7 mouse cellular contexts compared by ENCODE assay signal in genomic region chr3:90465081-90465685, GRCm38 (mm10). TPM values are rescaled to one million over a fixed set of nuclear protein-coding genes. Genes with fewer than 3 reads are reported as not detected.
DNase-seq lines count a peak whose midpoint lies in the region; ATAC-seq and TF ChIP-seq lines count a peak whose summit lies in the region.

No protein-coding gene starts in this region.

- TF ChIP-seq POLR2A in ES-Bruce4 (IDR thresholded peaks at IDR 0.05; ENCODE audit: insufficient read depth, low read length): no peak
- no peak for TF ChIP-seq POLR2A in lung, adult 2 months (IDR thresholded peaks at IDR 0.05; ENCODE audit: borderline replicate concordance, extremely low read depth, low read depth, low read length)

- H3K9me3 ChIP-seq in ES-Bruce4 (replicated peaks; ENCODE audit: control insufficient read depth, insufficient read depth, low read length, poor library complexity, severe bottlenecking): no peaks in the 10 kb centered on the region
- no peaks in the 10 kb centered on the region for H3K9me3 ChIP-seq in forebrain, embryonic 10.5 days
- no peaks in the 10 kb centered on the region for H3K9me3 ChIP-seq in hindbrain, postnatal 0 days (ENCODE audit: low read length)
- no peaks in the 10 kb centered on the region for H3K9me3 ChIP-seq in neural tube, embryonic 15.5 days (replicated peaks)

- no peak for TF ChIP-seq CTCF in ES-Bruce4 (IDR thresholded peaks at IDR 0.05; ENCODE audit: low read depth, low read length)
- TF ChIP-seq CTCF in hindbrain, postnatal 0 days (IDR thresholded peaks at IDR 0.05; ENCODE audit: low read depth): no peak
- TF ChIP-seq CTCF in lung, adult 2 months (IDR thresholded peaks at IDR 0.05; ENCODE audit: insufficient read depth, low read length): no peak

- ATAC-seq in hindbrain, postnatal 0 days: peak; percentile 52
- peak; percentile 51 for ATAC-seq in neural tube, embryonic 15.5 days (ENCODE audit: low FRiP score)

- H3K36me3 ChIP-seq in ES-Bruce4 (ENCODE audit: control insufficient read depth, insufficient read depth, low read length, poor library complexity, severe bottlenecking): no peaks in the 10 kb centered on the region
- H3K36me3 ChIP-seq in forebrain, embryonic 10.5 days (replicated peaks): no peaks in the 10 kb centered on the region
- H3K36me3 ChIP-seq in hindbrain, postnatal 0 days (ENCODE audit: insufficient read depth, low read length): no peaks in the 10 kb centered on the region
- no peaks in the 10 kb centered on the region for H3K36me3 ChIP-seq in neural tube, embryonic 15.5 days

- H3K27ac ChIP-seq in ES-Bruce4 (ENCODE audit: insufficient read depth, low read length): no peak overlapping the region
- peak overlapping the region; percentile 51; the same call in 1 of the 2 replicates for H3K27ac ChIP-seq in forebrain, embryonic 10.5 days
- no peak overlapping the region for H3K27ac ChIP-seq in hindbrain, postnatal 0 days
- no peak overlapping the region for H3K27ac ChIP-seq in neural tube, embryonic 15.5 days (replicated peaks)

- peak overlapping the region; percentile 23 for H3K9ac ChIP-seq in ES-Bruce4 (ENCODE audit: low read depth, poor library complexity, severe bottlenecking)
- H3K9ac ChIP-seq in hindbrain, postnatal 0 days (replicated peaks; ENCODE audit: low read length): peak overlapping the region; percentile 49
- peak overlapping the region; percentile 55 for H3K9ac ChIP-seq in neural tube, embryonic 15.5 days (replicated peaks)

- no peak for TF ChIP-seq EP300 in ES-Bruce4 (IDR thresholded peaks at IDR 0.05; ENCODE audit: insufficient read depth, low read depth, low read length)

- H3K4me2 ChIP-seq in hindbrain, postnatal 0 days (ENCODE audit: low read depth, low read length): peak overlapping the region; percentile 96
- H3K4me2 ChIP-seq in neural tube, embryonic 15.5 days: peak overlapping the region; percentile 96

- H3K4me3 ChIP-seq in ES-Bruce4 (ENCODE audit: low read depth, low read length): peak overlapping the region; percentile 81
- H3K4me3 ChIP-seq in forebrain, embryonic 10.5 days: peak overlapping the region; percentile 51
- H3K4me3 ChIP-seq in hindbrain, postnatal 0 days (ENCODE audit: low read length): peak overlapping the region; percentile 56
- H3K4me3 ChIP-seq in lung, adult 2 months (replicated peaks; ENCODE audit: extremely low read depth, low read depth, low read length): peak overlapping the region; percentile 96
- peak overlapping the region; percentile 60 for H3K4me3 ChIP-seq in neural tube, embryonic 15.5 days (replicated peaks)

- 0 out of 2 replicates have a peak, but pooled peaks cover 3% of the 10 kb centered on the region for H3K27me3 ChIP-seq in ES-Bruce4 (ENCODE audit: control insufficient read depth, insufficient read depth, low read length, poor library complexity, severe bottlenecking)
- H3K27me3 ChIP-seq in forebrain, embryonic 10.5 days (ENCODE audit: poor library complexity, severe bottlenecking): peaks cover 82% of the 10 kb centered on the region
- peaks cover 3% of the 10 kb centered on the region for H3K27me3 ChIP-seq in hindbrain, postnatal 0 days (ENCODE audit: insufficient read depth, low read length)
- H3K27me3 ChIP-seq in neural tube, embryonic 15.5 days (replicated peaks): peaks cover 52% of the 10 kb centered on the region

- H3K4me1 ChIP-seq in ES-Bruce4 (ENCODE audit: control insufficient read depth, insufficient read depth, low read length): no peaks in the 10 kb centered on the region
- H3K4me1 ChIP-seq in forebrain, embryonic 10.5 days: peaks cover 20% of the 10 kb centered on the region
- no peaks in the 10 kb centered on the region for H3K4me1 ChIP-seq in hindbrain, postnatal 0 days (ENCODE audit: insufficient read depth, low read length)
- H3K4me1 ChIP-seq in lung, adult 2 months (ENCODE audit: control insufficient read depth, insufficient read depth, low read length): no peaks in the 10 kb centered on the region; the same call in 1 of the 2 replicates
- H3K4me1 ChIP-seq in neural tube, embryonic 15.5 days: peaks cover 18% of the 10 kb centered on the region

- peak; percentile 51 for DNase-seq in CD4-positive, CD25-positive, alpha-beta regulatory T cell, adult 2 months (ENCODE audit: low read depth, low spot score)
- DNase-seq in forebrain, embryonic 10.5 days (ENCODE audit: extremely low spot score, low spot score): peak; percentile 45
- DNase-seq in hindbrain, postnatal 0 days (ENCODE audit: low spot score): peak; percentile 22
- peak; percentile 72 for DNase-seq in lung, adult 2 months
- no peak for DNase-seq in frontal cortex, postnatal 25 days (ENCODE audit: low spot score in 2 of 2)

- 2% methylated on average over 75 of the region's 75 CpGs for WGBS in forebrain, embryonic 10.5 days
- WGBS in hindbrain, postnatal 0 days: under 1% methylated on average over 73 of the region's 75 CpGs
- 1% methylated on average over 75 of the region's 75 CpGs for WGBS in lung, adult 2 months
- under 1% methylated on average over 75 of the region's 75 CpGs for WGBS in neural tube, embryonic 15.5 days

RNA-seq across cellular contexts. Expression of gene Npr1, which starts 0.5 kb away (rescaled TPM):
- polyA plus RNA-seq in ES-Bruce4 (2011; ENCODE audit: insufficient read depth, insufficient read length, low read depth, missing spikeins): 10.8 and 13.6 TPM in 2 replicates
- 2.0 and 2.3 TPM in 2 replicates for polyA plus RNA-seq in forebrain, embryonic 10.5 days (2016; fragmentation: Nextera tagmentation; extraction: Ambion mirVana)
- 3.5 and 6.2 TPM in 2 replicates for total RNA-seq in hindbrain, postnatal 0 days (2014; rRNA removed)
- polyA plus RNA-seq in hindbrain, postnatal 0 days (2015; fragmentation: Nextera tagmentation; extraction: Ambion mirVana): 2.8 TPM in 2 replicates
- polyA plus RNA-seq in lung, adult 2 months (2012; rRNA removed): 162 and 199 TPM in 2 replicates
- 3.1 and 4.4 TPM in 2 replicates for polyA plus RNA-seq in neural tube, embryonic 15.5 days (2015; fragmentation: Nextera tagmentation; extraction: Ambion mirVana)

RNA-seq across cellular contexts. Expression of gene Ilf2, which starts 10.7 kb away (rescaled TPM):
- polyA plus RNA-seq in ES-Bruce4 (2011; ENCODE audit: insufficient read depth, insufficient read length, low read depth, missing spikeins): 211 and 233 TPM in 2 replicates
- polyA plus RNA-seq in forebrain, embryonic 10.5 days (2016; fragmentation: Nextera tagmentation; extraction: Ambion mirVana): 344 and 355 TPM in 2 replicates
- 111 and 119 TPM in 2 replicates for total RNA-seq in hindbrain, postnatal 0 days (2014; rRNA removed)
- 177 and 178 TPM in 2 replicates for polyA plus RNA-seq in hindbrain, postnatal 0 days (2015; fragmentation: Nextera tagmentation; extraction: Ambion mirVana)
- polyA plus RNA-seq in lung, adult 2 months (2012; rRNA removed): 13.2 and 22.3 TPM in 2 replicates
- 218 and 229 TPM in 2 replicates for polyA plus RNA-seq in neural tube, embryonic 15.5 days (2015; fragmentation: Nextera tagmentation; extraction: Ambion mirVana)

RNA-seq across cellular contexts. Expression of gene Snapin, which starts 25.6 kb away (rescaled TPM):
- 63.9 and 65.1 TPM in 2 replicates for polyA plus RNA-seq in ES-Bruce4 (2011; ENCODE audit: insufficient read depth, insufficient read length, low read depth, missing spikeins)
- 58.9 and 59.6 TPM in 2 replicates for polyA plus RNA-seq in forebrain, embryonic 10.5 days (2016; fragmentation: Nextera tagmentation; extraction: Ambion mirVana)
- 49.7 and 52.0 TPM in 2 replicates for total RNA-seq in hindbrain, postnatal 0 days (2014; rRNA removed)
- 102 and 106 TPM in 2 replicates for polyA plus RNA-seq in hindbrain, postnatal 0 days (2015; fragmentation: Nextera tagmentation; extraction: Ambion mirVana)
- polyA plus RNA-seq in lung, adult 2 months (2012; rRNA removed): 29.0 and 47.3 TPM in 2 replicates
- 97.8 and 98.7 TPM in 2 replicates for polyA plus RNA-seq in neural tube, embryonic 15.5 days (2015; fragmentation: Nextera tagmentation; extraction: Ambion mirVana)

RNA-seq across cellular contexts. Expression of gene Ints3, which starts 31.8 kb away (rescaled TPM):
- polyA plus RNA-seq in ES-Bruce4 (2011; ENCODE audit: insufficient read depth, insufficient read length, low read depth, missing spikeins): 68.6 and 71.0 TPM in 2 replicates
- 40.9 and 41.9 TPM in 2 replicates for polyA plus RNA-seq in forebrain, embryonic 10.5 days (2016; fragmentation: Nextera tagmentation; extraction: Ambion mirVana)
- 58.1 and 71.7 TPM in 2 replicates for total RNA-seq in hindbrain, postnatal 0 days (2014; rRNA removed)
- 19.9 and 20.4 TPM in 2 replicates for polyA plus RNA-seq in hindbrain, postnatal 0 days (2015; fragmentation: Nextera tagmentation; extraction: Ambion mirVana)
- 24.6 and 28.4 TPM in 2 replicates for polyA plus RNA-seq in lung, adult 2 months (2012; rRNA removed)
- 29.8 and 31.5 TPM in 2 replicates for polyA plus RNA-seq in neural tube, embryonic 15.5 days (2015; fragmentation: Nextera tagmentation; extraction: Ambion mirVana)

RNA-seq across cellular contexts. Expression of gene Chtop, which starts 44.1 kb away (rescaled TPM):
- 124 and 130 TPM in 2 replicates for polyA plus RNA-seq in ES-Bruce4 (2011; ENCODE audit: insufficient read depth, insufficient read length, low read depth, missing spikeins)
- 176 and 192 TPM in 2 replicates for polyA plus RNA-seq in forebrain, embryonic 10.5 days (2016; fragmentation: Nextera tagmentation; extraction: Ambion mirVana)
- 210 and 220 TPM in 2 replicates for total RNA-seq in hindbrain, postnatal 0 days (2014; rRNA removed)
- polyA plus RNA-seq in hindbrain, postnatal 0 days (2015; fragmentation: Nextera tagmentation; extraction: Ambion mirVana): 162 and 165 TPM in 2 replicates
- 38.6 and 48.4 TPM in 2 replicates for polyA plus RNA-seq in lung, adult 2 months (2012; rRNA removed)
- 169 TPM in 2 replicates for polyA plus RNA-seq in neural tube, embryonic 15.5 days (2015; fragmentation: Nextera tagmentation; extraction: Ambion mirVana)

Comparison
In these comparisons a context has a peak if more than half of its experiments do, and no peak if none do; other contexts are left out.
1. DNase-seq: peak in CD4-positive, CD25-positive, alpha-beta regulatory T cell, adult 2 months (single experiment), forebrain, embryonic 10.5 days (single experiment), hindbrain, postnatal 0 days (single experiment) and lung, adult 2 months (single experiment); none in frontal cortex, postnatal 25 days (0 of 2).
2. RNA of gene Npr1, which starts 0.5 kb away (polyA plus RNA-seq): 162 to 199 TPM in lung, adult 2 months; 10.8 to 13.6 TPM in ES-Bruce4, 3.1 to 4.4 TPM in neural tube, embryonic 15.5 days, 2.8 TPM in hindbrain, postnatal 0 days and 2.0 to 2.3 TPM in forebrain, embryonic 10.5 days; every median in the first group is over 10 times any median in the second.
3. Peak in every context shown above with its lines, with median percentiles within 50 percentile points of each other: H3K4me3 ChIP-seq and H3K9ac ChIP-seq.